Mouse (Mus musculus): ENCODE data around the gene Mtfr2.

Gene Mtfr2

DNA sequence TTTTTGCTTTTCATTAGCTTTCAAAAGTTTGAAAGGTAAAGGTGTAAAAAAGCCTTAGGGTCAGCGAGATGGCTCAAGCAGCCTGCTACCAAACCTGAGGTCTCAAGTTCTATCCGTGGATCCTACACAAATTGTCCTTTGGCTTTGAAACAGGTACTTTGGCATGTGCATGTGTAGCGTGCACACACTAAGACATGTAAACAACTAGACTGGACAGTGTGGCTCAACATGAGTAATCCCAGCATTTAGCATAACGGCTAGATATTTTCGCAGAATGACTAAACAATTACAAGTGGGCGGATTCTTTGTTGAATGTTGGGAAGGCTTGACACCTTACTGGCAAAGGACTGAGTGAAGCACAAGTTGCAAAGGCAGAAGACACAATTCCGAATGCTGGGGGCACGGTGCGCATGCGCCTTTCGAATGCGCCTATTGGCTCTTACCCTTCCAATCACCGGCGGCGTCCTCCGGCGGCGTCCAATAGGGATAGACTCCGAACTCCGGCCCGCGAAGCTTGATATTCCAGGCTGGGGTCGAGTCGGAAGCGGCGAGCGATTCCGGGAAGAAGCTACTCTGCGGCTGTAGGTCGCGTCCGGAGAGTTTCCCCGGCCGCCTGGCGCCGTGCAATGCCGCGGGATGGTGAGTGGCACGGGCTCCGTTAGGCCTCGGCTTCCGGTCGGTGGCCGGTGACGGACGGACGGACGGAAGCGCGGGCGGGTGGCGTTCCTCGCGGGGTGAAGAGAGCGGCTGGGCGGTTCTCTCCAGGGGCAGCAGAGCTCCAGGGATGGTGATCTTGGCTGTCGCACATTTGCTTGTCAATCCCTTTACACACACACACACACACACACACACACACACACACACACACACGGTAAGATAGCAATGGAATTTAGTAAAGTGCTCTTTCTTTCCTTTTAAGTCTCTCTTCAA is at the start of gene Mtfr2:
Mtfr2 (plus strand) TSS at position 486 of the 930 bp plus-strand sequence.
- DNase-seq (ENCODE audit: low read depth, low spot score) = peak; percentile 90

DNA sequence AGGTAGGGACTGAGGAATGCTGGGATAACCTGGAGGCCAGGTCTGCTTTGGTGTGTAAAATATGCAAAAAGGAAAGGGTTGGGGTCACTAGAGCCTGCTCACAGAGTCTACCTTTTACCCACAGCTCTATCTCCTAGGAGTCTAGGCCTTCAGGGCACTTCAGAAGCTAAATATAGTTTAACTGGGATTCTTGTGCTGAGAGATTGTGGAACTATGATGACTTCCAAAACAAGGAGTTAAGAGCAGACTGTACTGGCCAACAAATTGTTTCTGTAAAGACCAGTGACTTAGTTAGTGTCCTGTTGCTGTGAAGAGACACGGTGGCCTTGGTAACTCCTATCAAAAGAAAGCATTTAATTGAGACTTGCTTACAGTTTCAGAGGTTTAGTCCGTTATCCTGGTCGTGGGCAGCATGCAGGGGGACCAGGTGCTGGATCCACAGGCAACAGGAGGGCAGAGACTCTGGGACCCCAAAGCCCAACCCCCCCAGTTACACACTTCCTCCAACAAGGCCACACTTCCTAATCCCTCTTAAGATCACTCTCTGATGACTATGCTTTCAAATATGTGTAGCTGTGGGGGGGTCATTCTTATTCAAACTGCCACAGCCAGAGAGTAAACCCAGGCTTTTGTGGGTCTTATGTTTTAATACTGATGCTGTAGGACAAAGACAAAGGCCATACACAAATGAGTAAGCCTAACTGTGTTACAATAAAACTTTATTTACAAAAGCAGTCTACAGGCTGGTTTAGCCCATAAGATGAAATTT is 49.2 kb upstream of the Mtfr2 start:
- DNase-seq (ENCODE audit: low read depth, low spot score) = no peak

DNA sequence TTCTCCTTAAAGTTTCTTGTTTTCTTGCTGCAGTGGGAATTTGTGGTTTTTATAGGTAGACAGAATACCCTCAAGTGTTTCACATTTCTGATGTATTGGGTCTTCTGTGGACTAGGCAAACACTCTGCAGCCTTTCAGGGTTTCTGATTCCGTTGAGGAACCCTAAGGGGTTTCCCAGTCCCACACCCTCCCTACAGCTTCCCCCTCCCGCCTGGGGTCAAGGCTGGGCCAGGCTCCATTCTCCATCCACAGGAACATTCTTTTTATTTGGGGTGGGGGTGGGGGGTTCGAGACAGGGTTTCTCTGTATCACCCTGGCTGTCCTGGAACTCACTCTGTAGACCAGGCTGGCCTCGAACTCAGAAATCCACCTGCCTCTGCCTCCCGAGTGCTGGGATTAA is 48.5 kb upstream of the Mtfr2 start:
- no peak for DNase-seq (ENCODE audit: low read depth, low spot score)

DNA sequence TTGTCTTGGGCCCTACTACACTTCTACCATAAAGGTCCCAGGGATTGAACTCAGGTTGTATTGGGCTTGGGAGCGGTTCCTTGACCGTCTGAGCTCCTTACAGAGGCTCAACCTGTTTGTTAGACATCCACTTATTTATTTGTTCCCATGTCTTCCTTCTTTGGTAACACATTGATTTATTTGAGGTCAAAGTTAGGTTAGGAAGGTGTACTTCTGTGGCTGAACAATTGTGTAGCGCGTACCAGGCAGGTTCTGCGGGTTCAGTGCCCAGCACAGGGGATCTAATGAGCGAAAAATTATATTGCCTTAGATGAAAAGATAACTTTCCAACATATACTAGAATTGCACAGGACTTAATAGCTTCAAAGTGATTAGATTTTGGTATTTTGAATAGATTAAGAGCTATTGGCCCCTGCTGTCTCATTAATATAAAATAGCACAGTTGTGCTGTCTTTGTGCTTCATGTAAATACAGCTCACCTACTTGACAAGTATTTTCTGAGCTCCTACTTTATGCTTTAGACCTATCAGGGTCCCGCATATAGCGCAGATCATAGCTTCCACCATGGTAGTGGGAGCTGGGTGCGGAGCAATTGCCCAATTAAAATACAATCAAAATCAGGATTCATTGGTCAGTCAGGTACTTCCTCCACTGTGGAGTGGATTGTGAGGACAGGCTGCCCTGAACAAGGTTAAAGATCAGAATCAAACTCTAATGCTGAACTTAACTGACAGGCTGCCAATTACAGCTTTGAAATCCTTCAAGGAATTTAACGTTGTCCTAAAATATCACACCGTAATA is 36.4 kb upstream of the Mtfr2 start:
- DNase-seq (ENCODE audit: low read depth, low spot score) = no peak

DNA sequence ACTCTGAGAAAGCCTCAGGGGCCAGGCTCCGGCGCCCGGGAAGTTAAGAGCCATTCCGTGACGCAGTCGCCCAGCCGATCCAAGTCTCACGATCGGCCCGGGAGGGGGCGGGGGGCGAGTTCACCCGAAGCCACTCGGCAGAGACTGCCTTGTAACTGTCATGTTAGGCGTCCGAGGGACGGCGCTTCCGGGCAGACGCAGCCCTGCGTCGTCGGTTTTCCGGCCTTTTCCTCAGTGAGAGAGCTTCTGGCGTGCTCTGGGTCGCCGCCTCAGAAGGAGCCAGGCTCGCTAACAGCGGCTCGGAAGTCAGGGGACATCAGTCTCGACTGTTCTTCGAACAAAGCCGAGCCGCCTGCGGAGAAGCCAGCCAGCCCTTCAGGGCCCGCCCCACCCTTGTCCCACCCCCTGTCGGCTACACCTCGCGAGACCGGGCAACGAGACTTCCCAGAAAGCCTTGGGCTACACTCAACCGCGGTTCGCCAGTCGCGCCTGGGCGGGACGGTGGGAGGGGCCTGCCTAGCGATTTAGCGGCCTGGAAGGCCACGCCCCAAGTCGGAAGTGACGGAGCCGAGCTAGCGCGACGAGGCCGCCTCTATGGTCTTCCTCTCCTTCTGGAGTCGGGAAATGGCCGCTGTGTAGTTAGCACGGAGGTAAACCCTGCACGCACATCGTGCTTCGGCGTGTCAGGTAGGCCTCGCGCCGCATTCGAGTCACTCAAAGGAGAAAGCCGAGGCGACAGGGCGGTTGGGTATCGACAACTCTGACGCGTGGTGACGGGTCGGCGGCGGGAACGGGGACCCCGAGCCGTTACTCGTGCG is 35.4 kb upstream of the Mtfr2 start, which contains the start of gene Bclaf1:
Bclaf1 (plus strand) TSS at position 552 of the 818 bp plus-strand sequence.
- DNase-seq (ENCODE audit: low read depth, low spot score) = peak; percentile 99

DNA sequence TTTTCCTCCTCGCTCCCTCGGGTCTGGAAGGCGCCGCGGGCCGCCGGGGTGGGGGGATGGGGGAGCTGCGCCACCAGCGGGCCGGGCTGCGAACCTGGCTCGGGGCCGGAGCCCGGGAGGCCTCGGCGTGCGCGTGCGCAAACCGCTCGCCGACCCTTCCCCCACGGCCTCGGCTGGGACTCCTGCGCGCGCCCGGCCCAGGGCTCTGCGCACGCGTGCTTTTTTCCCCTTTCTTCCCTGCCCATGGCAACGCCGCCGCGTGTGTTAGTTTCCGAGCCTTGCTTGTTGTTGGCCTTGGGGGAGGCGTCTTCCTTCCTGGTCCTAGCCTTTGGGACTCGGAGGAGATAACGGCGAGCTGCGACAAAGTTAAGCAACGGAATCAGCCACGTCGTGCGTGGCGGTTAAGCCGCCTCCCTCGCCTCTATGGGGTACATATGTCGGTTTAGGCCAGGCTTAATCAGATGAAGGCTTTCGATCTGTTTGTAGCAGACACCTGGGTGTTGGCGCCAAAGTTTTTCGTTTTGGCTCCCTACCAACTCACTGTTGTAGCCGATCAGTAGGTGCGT is 34.8 kb upstream of the Mtfr2 start:
- DNase-seq (ENCODE audit: low read depth, low spot score) = peak; percentile 73

DNA sequence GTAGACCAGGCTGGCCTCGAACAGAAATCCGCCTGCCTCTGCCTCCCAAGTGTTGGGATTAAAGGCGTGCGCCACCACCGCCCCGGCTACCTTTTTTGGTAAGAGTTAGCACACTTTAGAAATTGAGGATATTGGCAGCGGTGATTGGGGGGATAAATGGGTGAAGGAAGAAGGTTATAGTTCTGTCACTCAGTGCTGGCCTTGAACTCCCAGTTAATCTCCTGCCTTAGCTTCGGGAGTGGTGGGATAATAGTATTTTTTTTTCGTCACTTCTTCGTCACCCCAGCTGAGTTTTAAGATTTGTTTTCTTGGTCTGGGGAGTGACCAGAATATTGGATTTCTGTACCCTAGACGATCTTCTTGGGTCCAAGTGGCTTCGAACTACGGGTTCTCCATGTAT is 34.1 kb upstream of the Mtfr2 start:
- no peak for DNase-seq (ENCODE audit: low read depth, low spot score)

DNA sequence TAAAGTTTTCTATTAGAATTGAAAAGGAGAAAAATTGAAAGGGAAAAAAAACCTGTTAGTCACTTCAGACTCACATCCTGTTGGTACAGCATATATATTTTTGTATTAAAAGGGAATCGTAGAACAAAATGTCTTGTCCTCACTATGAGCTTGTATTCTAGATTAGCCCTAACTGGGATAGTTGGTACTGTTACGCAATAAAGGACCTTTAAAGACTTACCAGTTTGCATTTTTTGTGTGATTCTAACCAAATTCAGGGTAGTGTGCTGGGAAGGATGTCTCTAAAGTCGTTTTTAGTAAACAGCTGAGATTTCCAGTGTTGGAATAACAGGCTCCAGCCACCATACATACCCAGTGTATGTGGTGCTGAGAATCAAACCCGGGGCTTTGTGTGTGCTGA is 33.6 kb upstream of the Mtfr2 start:
- DNase-seq (ENCODE audit: low read depth, low spot score) = no peak

DNA sequence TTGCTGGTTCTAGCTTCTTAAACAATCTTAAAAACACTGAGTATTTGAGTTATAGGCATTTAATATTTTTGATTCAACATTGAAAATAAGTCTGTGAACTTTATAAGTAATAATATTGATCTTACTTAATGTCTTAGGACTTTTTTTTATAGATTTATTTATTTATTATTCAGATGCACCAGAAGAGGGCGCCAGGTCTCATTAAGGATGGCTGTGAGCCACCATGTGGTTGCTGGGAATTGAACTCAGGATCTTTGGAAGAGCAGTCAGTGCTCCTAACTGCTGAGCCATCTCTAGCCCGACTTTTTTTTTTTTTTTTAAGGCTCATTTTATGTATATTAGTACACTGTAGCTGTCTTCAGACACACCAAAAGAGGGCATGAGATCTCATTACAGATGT is 32.8 kb upstream of the Mtfr2 start:
- no peak for DNase-seq (ENCODE audit: low read depth, low spot score)

DNA sequence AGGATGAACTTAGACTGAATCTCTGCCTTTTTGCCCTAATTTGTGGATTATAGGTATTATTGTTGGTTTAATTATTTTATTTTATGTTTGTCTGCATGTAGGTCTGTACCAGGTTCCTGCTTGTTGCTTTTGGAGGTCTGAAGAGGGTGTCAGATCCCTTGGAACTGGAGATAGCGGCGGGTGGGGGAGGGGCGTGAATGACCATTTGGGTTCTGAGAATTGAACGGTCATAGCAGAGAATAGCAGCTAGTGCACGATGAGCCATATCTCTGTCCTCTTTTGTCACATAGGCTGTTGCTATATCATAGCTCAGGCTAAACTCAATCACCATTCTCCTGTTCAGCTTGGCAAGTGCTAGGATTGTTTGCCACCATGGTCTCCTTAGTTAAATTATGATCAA is 30.1 kb upstream of the Mtfr2 start:
- DNase-seq (ENCODE audit: low read depth, low spot score) = no peak

DNA sequence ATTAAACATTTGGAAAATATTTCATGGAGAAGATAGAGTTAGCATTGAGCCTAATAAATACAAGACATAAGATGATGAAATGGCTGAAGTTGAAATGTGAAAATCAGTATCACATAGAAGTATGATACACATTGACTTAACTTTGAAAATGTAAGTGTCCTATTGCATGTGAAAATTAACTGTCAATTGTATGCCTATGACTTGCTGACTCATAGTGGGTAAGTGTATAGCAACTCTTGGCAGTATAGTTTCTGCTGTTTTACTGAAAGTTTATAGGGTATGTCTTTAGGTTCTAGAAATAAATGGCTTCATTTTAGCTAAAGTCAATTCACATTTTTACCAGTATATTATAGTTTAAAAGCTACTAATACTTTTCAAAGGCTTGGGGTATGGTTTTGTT is 21.3 kb upstream of the Mtfr2 start:
- DNase-seq (ENCODE audit: low read depth, low spot score) = no peak

DNA sequence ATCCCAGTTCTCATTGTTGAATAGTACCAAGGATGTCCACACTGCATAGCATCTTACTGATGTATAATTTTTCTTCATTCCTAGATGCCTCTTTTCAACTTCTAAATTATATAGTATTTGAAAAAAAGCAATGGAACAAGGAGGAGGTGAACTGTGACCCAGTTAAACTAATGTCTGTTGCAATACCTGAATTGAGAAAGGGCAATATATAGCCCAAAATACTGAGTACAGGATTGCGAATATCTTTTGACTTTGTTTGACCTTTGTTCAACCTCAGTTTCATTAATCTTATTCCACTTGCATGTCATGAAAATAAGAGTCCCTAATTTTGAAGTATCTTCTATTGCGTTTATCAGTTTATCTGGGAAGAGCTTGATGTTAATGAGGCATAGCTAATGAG is 16.3 kb upstream of the Mtfr2 start:
- no peak for DNase-seq (ENCODE audit: low read depth, low spot score)

DNA sequence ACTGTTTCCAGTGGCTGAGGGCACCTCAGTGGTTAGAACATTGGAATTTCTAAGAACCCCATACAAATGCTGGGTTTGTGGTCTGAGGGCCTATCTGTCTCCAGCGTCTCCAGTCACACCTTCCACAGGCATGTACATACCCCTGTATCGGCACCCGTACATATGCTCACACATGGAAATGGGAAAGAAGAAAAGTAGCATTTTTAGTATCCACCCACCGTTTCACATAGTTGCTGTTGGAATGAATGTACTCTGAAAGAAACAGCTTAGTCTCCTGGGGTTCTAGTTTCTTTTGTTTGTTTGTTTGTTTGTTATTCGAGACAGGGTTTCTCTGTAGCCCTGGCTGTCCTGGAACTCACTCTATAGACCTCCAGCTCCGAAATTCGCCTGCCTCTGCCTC is 9.7 kb upstream of the Mtfr2 start:
- DNase-seq (ENCODE audit: low read depth, low spot score) = no peak

DNA sequence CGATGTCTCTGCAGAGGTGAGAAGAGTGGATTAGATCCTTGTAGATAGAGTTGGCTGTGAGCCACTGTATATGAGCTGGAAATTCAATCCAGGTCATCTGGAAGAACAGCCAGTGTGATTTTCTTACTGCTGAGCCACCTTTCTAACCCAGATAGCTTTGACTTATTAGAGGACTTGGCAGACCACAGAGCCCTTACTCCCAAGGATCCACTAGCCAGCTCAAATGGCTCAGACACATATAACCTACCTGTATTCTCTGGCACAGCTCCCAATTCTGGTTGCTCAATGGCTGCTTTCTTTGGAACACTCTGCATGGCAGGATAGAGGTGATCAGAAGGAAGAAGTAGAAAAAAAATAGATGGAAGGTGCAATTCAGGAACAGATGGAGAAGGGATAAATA is 1.8 kb upstream of the Mtfr2 start:
- DNase-seq (ENCODE audit: low read depth, low spot score) = no peak

DNA sequence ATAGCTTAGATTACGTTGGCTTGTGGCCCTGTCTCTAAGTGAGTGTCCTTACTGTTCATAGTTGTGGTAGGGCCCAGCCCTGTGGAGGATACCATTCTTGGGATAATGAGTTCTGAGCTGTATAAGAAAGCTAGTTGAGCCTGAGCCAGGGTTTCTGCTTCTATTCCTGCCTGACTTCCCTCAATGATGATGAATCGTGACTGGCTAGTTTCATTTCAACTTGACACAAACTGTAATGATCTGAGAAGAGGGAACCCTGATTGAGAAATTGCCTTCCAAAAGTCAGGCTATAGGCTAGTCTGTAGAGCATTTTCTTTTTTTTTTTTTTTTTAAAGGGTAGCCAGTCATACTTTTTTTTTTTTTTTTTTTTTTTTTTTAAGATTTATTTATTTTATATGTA is 1.3 kb downstream of the Mtfr2 start:
- no peak for DNase-seq (ENCODE audit: low read depth, low spot score)

DNA sequence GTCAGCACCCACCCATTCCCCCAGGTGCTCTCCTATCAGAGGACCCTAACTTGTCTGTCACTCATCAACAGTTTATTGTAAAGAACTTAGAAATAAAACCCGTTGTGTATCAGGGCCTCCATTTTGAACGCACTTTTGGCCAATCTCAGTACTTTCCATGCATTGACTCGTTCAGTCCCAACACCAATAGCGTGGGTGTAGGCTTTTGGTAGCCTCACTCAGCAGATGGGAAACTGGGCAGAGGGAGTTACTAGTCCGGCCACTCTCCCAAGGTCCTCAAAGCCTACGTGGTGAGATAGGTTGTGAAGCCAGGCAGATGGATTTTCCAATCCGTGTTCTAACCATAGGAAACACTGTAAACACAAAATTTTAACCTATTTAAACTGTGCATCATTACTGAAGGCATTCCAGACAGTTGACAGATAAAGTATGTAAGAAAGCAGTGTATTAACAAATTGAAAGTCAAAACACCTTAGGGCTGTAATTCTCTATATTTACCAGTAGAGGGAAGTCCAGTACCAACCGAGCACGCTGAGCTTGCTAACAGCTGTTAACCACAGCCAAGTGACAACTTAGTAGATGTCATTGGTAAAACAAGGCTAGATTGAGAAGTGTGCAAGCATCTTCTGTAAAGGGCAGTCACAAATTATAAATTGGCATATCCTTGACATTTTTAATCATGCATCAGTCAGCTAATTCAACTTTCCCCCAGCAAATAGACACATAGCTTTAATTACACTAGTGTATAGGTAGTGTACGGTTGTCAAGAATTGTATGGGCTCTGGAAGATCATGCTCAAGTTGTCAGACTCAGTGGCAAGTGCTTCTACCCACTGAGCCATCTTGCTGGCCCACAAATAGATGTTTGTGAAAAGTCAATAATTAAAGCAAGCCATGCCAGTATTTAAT is 14.2 kb downstream of the Mtfr2 start:
- peak; percentile 19 for DNase-seq (ENCODE audit: low read depth, low spot score)

DNA sequence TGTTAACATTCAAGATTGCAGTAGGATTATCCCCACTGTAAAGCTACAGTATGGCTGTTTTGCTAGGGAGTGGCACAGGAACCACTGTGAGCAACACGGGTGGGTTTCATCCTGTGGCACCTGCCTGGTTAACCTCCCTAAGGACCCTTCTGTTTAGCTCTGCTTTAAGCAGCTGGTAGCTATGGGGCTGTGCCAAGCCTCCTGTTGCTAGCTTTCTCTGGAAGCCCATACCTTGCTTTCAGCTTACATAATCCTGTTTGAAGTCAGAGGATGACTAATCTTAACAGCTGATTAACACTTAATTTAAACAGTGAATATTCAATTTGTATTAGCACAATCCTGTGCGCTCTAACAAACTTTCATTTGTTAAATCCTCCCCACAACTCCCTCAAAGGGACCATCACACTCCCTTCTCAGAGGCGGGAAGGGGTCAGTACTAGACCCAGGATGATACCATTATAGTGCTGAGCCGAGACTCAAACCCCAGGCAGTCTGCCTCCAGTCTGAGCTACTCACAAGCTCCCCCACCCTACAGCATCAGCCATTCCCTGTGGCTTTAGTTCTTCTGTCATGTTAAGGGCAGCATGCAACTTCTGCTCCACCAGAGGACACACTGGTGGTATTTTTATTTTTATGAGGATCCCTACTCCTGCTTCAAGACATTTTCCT is 15.0 kb downstream of the Mtfr2 start:
- no peak for DNase-seq (ENCODE audit: low read depth, low spot score)

DNA sequence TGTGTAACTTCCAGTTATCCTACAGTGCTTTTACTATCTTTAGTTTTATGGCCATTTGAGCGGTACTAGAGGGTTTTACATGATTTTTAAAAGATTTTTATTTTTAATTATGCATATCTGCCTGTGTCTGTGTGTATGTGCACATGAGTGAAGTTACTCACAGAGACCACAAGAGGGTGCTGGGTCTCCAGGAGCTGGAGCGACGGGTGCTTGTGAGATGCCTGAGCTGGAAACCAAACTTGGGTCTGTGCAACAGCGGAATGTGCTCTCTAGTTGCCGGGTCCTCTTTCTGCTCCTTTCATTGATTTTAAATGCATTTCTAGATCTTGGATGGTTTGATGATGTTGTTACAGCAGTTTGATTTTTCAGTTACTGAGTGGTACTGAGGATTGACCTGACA is 24.5 kb downstream of the Mtfr2 start:
- DNase-seq (ENCODE audit: low read depth, low spot score) = no peak

DNA sequence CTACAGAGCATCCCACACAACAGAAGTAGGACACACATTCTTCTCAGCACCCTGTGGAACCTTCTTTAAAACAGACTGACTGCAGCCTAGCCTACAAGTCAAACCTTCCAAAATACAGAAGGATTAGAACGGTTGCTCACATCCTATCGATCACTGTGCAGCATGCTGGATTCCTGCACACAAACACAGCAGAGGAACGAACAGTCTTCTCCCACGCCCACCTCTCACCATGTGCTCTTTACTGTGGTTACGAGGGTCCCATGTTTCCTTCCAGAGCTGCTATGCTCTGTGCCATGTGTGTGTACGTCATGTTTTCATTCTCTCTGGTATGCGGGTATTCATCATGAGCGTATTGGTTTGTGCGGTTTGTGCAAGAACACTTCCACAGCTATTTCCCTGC is 30.1 kb downstream of the Mtfr2 start:
- DNase-seq (ENCODE audit: low read depth, low spot score) = no peak
